Mouse (Mus musculus) gastrocnemius, postnatal 4 days (tissue): ENCODE data around the gene Epb41l4b. TPM values are rescaled to one million over a fixed set of nuclear protein-coding genes. Genes with fewer than 3 reads are reported as not detected.

Experiments
- DNase-seq, 2 experiments: peaks; one replicate each; pipeline ENCODE4 v3.0.0; 2021 to 2022; ENCODE audit warnings: low spot score in 2 of 2, mixed read lengths in 2 of 2
- total RNA-seq, 2 experiments: library from RNA; stranded (reverse); gene quantifications; 2 replicates each; pipeline ENCODE4 v1.2.3; 2021

Epb41l4b gene
- total RNA-seq, 2 experiments from 2014 or later = 14.7 to 16.3 TPM

DNA sequence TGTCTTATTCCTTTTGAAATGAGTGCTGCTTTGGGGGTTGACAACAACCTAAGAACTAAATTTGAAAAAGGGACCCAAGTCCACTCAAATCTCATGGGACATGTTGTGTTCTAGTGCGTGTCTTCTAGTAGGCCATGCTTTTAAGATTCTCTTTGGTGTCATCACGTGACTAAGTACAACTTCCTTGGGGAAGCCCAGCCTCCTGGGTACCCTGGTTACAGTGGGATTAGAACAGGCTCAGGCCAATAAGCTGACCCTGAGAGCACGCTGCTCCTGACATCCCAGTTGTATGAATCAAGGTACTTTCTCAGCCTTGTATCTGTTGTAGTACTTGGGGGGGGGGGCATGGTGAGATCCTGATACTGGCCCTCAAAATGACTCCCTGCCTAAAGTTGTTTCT lies 191.5 kb downstream of the Epb41l4b start:
- no peak for DNase-seq

DNA sequence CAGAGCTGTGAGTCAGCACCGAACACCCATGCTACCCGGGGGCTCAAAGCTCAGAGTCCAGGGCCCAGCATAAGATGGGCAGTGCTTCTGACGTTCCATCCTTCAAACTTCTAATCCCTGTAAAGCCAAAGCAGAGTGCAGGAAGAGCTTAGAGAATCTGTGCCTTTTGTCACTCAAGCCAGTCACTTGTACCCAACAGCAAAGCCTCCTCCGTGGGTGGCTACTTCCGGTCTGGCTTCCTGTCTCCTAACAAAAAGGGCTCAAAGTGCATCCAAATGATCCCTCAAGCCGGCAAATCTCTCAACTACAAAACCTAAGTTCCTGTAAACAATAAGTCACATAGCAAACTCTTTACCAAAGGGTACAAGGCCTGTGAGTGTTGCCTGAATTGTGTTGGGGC lies 193.7 kb downstream of the Epb41l4b start:
- DNase-seq = no peak

DNA sequence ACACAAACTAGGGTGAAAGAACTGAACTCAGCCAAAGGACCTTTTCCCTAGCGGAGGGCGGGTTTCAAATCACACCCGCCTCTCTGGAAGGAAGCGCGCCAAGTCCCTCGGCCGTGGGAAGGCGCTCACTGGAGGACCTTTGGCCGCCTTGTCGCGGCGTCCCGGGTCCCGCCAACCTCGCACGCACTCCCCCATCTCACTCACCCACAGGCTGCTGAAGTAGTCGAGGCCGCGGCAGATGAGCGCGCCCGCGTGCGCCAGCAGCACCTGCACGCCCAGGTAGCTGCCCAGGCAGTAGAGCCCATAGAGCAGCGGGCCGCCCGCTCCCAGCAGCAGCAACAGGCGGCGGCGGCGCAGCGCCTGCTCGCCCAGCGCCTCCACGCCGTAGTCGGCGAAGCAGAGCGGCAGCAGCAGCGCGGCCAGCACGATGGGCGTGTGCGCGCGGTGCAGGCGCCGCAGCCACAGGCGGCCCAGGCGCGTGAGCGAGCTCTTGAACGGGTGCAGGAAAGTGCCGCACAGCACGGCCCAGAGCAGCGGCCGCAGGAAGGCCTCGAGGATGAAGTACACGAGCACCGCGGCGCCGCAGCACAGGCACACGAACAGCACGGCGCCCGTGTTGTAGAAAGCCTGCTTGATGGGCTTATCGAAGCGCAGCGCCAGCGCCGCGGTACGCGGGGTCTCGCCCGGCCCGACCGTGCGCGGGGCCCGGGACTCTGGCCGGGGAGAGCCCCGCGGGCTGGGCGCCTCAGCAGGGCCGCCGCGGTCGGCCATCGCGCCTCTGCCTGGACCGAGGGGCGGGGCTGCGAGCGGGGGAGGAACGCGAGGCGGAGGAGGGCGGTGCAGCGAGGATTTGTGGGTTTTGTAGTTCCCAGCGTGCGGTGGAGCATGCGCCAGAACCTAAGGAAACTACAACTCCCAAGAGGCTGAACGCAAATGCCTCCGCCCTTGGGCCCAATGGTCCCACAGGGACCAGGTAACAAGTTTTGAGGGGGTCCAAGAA lies 196.3 kb downstream of the Epb41l4b start, which contains the start of gene Tmem245:
Gene Tmem245 (minus strand): TSS at position 797 of the 1,000 bp plus-strand sequence.
- peak; percentile 89 to 95 for DNase-seq

DNA sequence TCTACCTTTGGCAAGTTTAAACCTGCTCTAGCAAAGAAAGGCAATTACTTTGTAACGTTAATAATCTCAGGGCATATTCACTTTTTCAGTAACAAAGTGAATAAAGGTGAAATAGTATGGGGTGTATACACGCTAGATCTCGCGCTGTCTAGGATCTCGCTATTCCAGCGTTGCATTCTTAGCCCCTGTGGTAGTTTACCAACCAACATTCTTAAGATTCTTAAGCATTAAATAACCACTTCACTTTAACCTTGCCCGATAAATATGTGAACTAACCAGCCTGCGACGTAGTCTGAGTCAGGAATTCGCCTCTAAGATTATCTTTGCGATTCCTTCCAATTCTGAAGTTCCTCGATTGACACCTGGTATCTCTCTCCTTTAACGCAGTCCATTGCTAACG lies 197.1 kb downstream of the Epb41l4b start:
- DNase-seq = no peak

DNA sequence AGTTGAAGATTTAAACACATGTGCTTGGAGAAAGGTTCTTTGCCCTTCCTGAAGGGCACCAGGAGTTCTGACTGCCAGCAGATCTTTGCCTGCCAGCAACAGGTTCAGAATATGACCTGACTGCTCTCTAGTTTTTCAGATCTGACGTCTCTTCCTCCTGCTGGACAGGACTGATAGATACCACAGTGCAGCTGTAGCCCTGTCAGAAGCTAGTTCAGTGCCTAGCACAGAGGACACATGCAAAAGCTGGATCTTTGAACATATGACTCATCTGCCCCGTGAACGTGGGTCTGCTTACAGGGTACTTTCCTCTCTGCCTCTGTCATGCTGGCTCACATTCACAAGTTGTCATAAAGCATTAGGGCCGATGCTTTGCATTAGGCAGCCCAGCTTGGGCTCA lies 199.0 kb downstream of the Epb41l4b start:
- no peak for DNase-seq

DNA sequence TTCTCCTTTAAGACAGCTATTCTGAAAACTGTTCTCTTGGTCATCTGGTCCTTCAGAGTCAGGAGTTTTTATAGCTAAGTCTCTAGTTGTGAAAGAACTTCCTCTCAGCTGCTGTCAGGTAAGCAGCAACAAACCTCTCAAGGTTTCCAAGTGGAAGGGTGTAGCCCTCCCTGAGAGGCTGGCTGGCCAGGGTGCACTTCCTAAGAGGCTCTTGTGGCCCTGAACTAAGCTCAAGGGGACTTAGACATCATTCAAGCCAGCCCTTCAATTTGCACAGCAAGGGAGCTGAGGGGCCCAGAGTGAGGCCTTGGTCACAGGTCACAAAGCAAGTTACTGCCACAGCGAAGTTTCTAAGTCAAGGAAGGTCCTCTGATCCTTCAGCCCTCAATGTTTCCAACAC lies 200.0 kb downstream of the Epb41l4b start:
- no peak for DNase-seq

DNA sequence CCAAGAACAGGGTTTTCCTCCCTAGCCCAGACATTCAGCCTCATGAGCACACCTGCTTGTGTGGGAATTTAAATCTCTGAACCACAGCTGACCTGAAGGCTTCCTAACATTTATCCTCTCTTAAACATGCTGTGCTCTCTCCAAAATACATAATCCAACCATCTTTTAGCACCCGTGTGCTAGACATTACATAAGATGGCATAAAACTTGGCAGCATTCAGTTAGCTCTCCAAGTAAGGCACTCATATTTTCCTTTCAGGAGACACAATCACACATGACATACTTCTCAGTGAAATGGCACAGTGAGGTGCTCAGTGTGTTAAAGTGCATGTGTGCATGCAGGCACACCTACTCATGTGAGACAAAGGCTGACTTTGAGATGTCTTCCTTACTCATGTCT lies 200.7 kb downstream of the Epb41l4b start:
- no peak for DNase-seq

Other genes starting within 250 kb of the Epb41l4b start
- 10 to 100 TPM; 28.6 to 32.3 TPM for gene Tmem245, start 196.0 kb downstream of the Epb41l4b start, total RNA-seq
- under 1 TPM; 0.05 to 0.26 TPM for gene Frrs1l, start 153.0 kb downstream of the Epb41l4b start, total RNA-seq
- gene Ptpn3, start 158.4 kb upstream of the Epb41l4b start, total RNA-seq = 10 to 100 TPM; 11.0 to 15.6 TPM